Mouse (Mus musculus): ENCODE measurements around the gene Fzd2. TPM values are rescaled to one million over a fixed set of nuclear protein-coding genes. Genes with fewer than 3 reads are reported as not detected.

Fzd2 gene
- total and polyA plus RNA-seq, 3 experiments = not detected

DNA sequence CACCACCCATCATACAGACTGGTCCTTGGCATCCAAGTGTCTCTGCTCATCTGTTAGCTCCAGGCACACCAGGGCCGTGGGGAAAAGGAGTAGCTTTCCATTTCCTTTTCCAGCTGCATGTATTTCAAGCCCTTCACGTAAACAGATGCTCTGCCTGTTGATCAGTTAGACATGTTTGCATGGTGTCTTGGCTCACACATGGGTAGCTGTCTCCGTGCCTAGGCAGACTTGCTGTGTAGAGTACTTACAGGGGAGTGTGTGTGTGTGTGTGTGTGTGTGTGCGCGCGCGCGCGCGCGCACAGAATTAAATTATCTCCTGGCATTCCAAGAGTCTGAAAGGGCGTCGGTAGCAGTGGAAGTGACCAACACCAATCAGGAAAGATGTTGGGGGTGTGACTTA is 42.0 kb downstream of the Fzd2 start:
- Histone ChIP-seq H3K9ac (ENCODE audit: control insufficient read depth, low read depth, low read length, poor library complexity, severe bottlenecking) (no peak overlapping the region), H3K79me2 (ENCODE audit: control insufficient read depth, insufficient read depth, low read length, poor library complexity) (no peaks in the 10 kb centered on the region), H3K36me3 (ENCODE audit: control insufficient read depth in 1 of 2, insufficient read depth in 2 of 2, low read length in 2 of 2) (no peaks in the 10 kb centered on the region), H3K9me3 (replicated peaks; ENCODE audit: insufficient read depth, low read length) (no peaks in the 10 kb centered on the region), H3K27ac (ENCODE audit: control insufficient read depth, low read depth, low read length) (no peak overlapping the region), H3K4me3 (ENCODE audit: control insufficient read depth in 1 of 2, insufficient read depth in 1 of 2, low read depth in 2 of 2, low read length in 2 of 2) (no peak overlapping the region), H3K4me1 (ENCODE audit: control insufficient read depth in 1 of 2, insufficient read depth in 2 of 2, low read length in 2 of 2) (no peaks in the 10 kb centered on the region), H3K27me3 (ENCODE audit: control insufficient read depth in 1 of 2, insufficient read depth in 2 of 2, low read length in 2 of 2) (peaks cover 15 to 32% of the 10 kb centered on the region in 2 experiments)
- DNase-seq (ENCODE audit: low read depth, low spot score) = no peak
- TF ChIP-seq GABPA (IDR thresholded peaks at IDR 0.05; ENCODE audit: low read depth, low read length) (no peak), MXI1 (IDR thresholded peaks at IDR 0.05; ENCODE audit: low read depth, low read length) (no peak), KAT2A (conservative IDR thresholded peaks at IDR 0.05; ENCODE audit: low read depth, low read length) (no peak), USF2 (IDR thresholded peaks at IDR 0.05; ENCODE audit: borderline replicate concordance in 1 of 2, insufficient read depth in 1 of 2, low read depth in 1 of 2, low read length in 2 of 2) (no peak), ZMIZ1 (IDR thresholded peaks at IDR 0.05; ENCODE audit: low read depth, low read length) (no peak), POLR2AphosphoS2 (IDR thresholded peaks at IDR 0.05; ENCODE audit: low read length) (no peak), POLR2AphosphoS5 (IDR thresholded peaks at IDR 0.05; ENCODE audit: borderline replicate concordance, low read depth, low read length) (no peak), CHD2 (IDR thresholded peaks at IDR 0.05; ENCODE audit: low read length) (no peak)

DNA sequence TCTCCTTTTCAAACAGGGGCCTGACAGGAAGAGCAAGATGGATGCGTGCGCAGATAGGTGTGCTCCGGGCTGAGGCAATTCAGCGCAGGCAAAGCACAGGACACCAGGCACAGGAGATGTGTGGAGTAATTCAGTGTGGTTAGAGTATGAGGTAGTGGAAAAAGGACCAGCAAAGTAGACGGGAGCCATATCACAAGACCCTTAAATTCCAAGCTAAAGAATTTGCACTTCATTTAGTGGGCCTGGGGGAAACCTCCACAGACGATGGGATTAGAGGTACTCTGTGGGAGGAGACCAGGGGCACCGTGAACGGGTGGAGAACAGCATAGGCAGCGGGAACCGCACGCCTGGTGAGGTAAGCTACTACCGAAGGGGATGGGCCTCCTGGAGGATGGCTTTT is 43.7 kb downstream of the Fzd2 start:
- no peak overlapping the region for H3K9ac ChIP-seq (ENCODE audit: control insufficient read depth, low read depth, low read length, poor library complexity, severe bottlenecking)
- no peaks in the 10 kb centered on the region for H3K9me3 ChIP-seq (replicated peaks; ENCODE audit: insufficient read depth, low read length)
- peaks cover 15 to 27% of the 10 kb centered on the region in 2 experiments for H3K27me3 ChIP-seq (ENCODE audit: control insufficient read depth in 1 of 2, insufficient read depth in 2 of 2, low read length in 2 of 2)
- no peaks in the 10 kb centered on the region for H3K4me1 ChIP-seq (ENCODE audit: control insufficient read depth in 1 of 2, insufficient read depth in 2 of 2, low read length in 2 of 2)
- TF ChIP-seq ELF1 (IDR thresholded peaks at IDR 0.05; ENCODE audit: low read depth, low read length) (no peak), NELFE (IDR thresholded peaks at IDR 0.05; ENCODE audit: low read depth, low read length) (no peak), MAZ (IDR thresholded peaks at IDR 0.05; ENCODE audit: low read depth, low read length) (no peak), POLR2A (IDR thresholded peaks at IDR 0.05; ENCODE audit: control insufficient read depth in 1 of 2, insufficient read depth in 1 of 2, low read depth in 1 of 2, low read length in 2 of 2, poor library complexity in 1 of 2) (no peak), NRF1 (IDR thresholded peaks at IDR 0.05; ENCODE audit: insufficient read depth, low read depth, low read length, poor library complexity, severe bottlenecking) (no peak), ZC3H11A (IDR thresholded peaks at IDR 0.05; ENCODE audit: low read depth, low read length) (no peak), MEF2A (IDR thresholded peaks at IDR 0.05; ENCODE audit: extremely low read depth, insufficient replicate concordance, low read depth, low read length, poor library complexity, severe bottlenecking) (no peak), TAL1 (IDR thresholded peaks at IDR 0.05; ENCODE audit: low read length) (no peak), GABPA (IDR thresholded peaks at IDR 0.05; ENCODE audit: low read depth, low read length) (no peak), E2F4 (IDR thresholded peaks at IDR 0.05; ENCODE audit: borderline replicate concordance, low read depth, low read length) (no peak), TCF12 (IDR thresholded peaks at IDR 0.05; ENCODE audit: low read depth, low read length) (no peak), CTCF (IDR thresholded peaks at IDR 0.05 in 2 of 3, conservative IDR thresholded peaks at IDR 0.05 in 1 of 3; ENCODE audit: control insufficient read depth in 1 of 3, insufficient read depth in 1 of 3, low read depth in 2 of 3, low read length in 3 of 3, poor library complexity in 1 of 3, severe bottlenecking in 1 of 3) (no peak), KAT2A (conservative IDR thresholded peaks at IDR 0.05; ENCODE audit: low read depth, low read length) (no peak), MAFK (IDR thresholded peaks at IDR 0.05; ENCODE audit: borderline replicate concordance, low read depth, low read length) (no peak), CHD2 (IDR thresholded peaks at IDR 0.05; ENCODE audit: low read length) (no peak), POLR2AphosphoS2 (IDR thresholded peaks at IDR 0.05; ENCODE audit: low read length) (no peak), RCOR1 (IDR thresholded peaks at IDR 0.05; ENCODE audit: low read depth, low read length) (no peak), USF2 (IDR thresholded peaks at IDR 0.05; ENCODE audit: borderline replicate concordance in 1 of 2, insufficient read depth in 1 of 2, low read depth in 1 of 2, low read length in 2 of 2) (no peak)
- no peak overlapping the region for H3K4me3 ChIP-seq (ENCODE audit: control insufficient read depth in 1 of 2, insufficient read depth in 1 of 2, low read depth in 2 of 2, low read length in 2 of 2)
- no peak overlapping the region for H3K27ac ChIP-seq (ENCODE audit: control insufficient read depth, low read depth, low read length)
- no peaks in the 10 kb centered on the region for H3K79me2 ChIP-seq (ENCODE audit: control insufficient read depth, insufficient read depth, low read length, poor library complexity)
- no peak for DNase-seq (ENCODE audit: low read depth, low spot score)
- no peaks in the 10 kb centered on the region for H3K36me3 ChIP-seq (ENCODE audit: control insufficient read depth in 1 of 2, insufficient read depth in 2 of 2, low read length in 2 of 2)

All from MEL (cell line).